ENCODE assay signal across 8 mouse cellular contexts in the genomic region with DNA sequence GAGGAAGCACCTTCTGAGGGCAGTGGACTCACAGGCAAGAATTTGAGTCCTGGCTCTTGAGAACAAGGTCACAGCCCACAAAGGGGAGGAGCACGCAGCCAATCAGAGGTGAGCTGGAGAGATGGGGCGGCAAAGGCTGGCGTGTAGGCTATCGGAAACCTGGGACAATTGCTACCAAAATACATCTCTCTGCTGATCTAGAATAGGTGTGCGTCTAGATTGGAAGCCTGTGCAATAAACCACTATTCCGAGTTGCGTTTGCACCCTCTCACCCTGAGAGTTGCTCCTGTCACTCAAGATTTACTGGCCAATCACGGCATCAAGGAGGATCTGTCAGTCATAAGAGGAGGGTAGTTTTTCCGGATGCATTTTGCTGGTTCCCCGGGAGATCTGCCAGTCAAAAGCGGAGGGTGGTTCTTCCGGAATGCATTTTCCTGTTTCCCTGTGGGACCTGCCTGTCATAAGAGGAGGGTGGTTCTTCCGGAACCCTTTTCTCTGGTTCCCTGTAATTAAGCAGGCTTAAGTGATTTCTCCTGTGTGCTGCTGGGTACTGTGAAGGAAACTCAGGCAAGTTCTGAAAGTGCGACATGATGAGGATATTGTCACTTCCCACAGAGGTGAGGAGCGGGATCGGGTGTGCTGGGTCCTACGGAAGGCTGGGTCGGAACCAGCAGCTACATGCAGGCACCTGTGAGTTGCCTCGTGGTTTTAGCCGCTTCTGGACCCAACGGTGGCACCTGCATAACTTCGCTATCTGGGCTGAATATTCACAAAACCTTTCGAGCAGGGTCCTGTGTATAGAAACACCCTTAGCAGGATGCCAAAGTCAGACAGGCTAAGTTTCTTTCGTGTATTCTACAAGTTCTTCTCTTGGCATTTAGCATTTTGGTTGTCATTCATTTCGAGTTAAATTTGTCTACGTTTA.
A peak's percentile ranks its signal among the peaks of the same experiment; 100 is the strongest.
DNase-seq lines count a peak whose midpoint lies in the region; ATAC-seq and TF ChIP-seq lines count a peak whose summit lies in the region.
"Not testable (repeated sequence)": the region's sequence is repeated elsewhere in the genome, so short reads cannot be mapped to it uniquely, and the experiment has no call there.

No protein-coding gene starts in this region.

- peak; percentile 93 for DNase-seq in CD4-positive helper T cell, adult 2 months (ENCODE audit: low read depth, low spot score)
- peak; percentile 92 for DNase-seq in brain, embryonic 18.5 days (ENCODE audit: low read depth, low spot score)
- peak; percentile 98 for DNase-seq in kidney, postnatal 0 days (ENCODE audit: low spot score)
- DNase-seq in liver, embryonic 11.5 days (ENCODE audit: low spot score): peak; percentile 79
- peak; percentile 91 for DNase-seq in naive thymus-derived CD4-positive, alpha-beta T cell, adult 2 months (ENCODE audit: low read depth)

- H3K4me2 ChIP-seq in heart, embryonic 12.5 days: peak overlapping the region; percentile 41
- H3K4me2 ChIP-seq in kidney, postnatal 0 days (ENCODE audit: low read length): peak overlapping the region; percentile 34
- peak overlapping the region; percentile 56; the same call in 1 of the 2 replicates for H3K4me2 ChIP-seq in liver, embryonic 11.5 days
- peak overlapping the region; percentile 36 for H3K4me2 ChIP-seq in stomach, embryonic 14.5 days (replicated peaks; ENCODE audit: low read depth, low read length)

- ATAC-seq in erythroid progenitor cell, adult 5-6 weeks (replicated peaks; ENCODE audit: low FRiP score, poor library complexity, severe bottlenecking): peak; percentile 100
- peak; percentile 99 for ATAC-seq in heart, embryonic 12.5 days (ENCODE audit: insufficient number of reproducible peaks, low FRiP score)
- ATAC-seq in kidney, postnatal 0 days (replicated peaks; ENCODE audit: low FRiP score, low read depth): peak; percentile 100
- peak; percentile 100 for ATAC-seq in liver, embryonic 11.5 days (replicated peaks; ENCODE audit: low FRiP score)
- peak; percentile 99 for ATAC-seq in stomach, embryonic 14.5 days (ENCODE audit: insufficient number of reproducible peaks, insufficient read depth, low FRiP score, low read depth)

- H3K27me3 ChIP-seq in heart, embryonic 12.5 days (replicated peaks); kidney, postnatal 0 days (ENCODE audit: insufficient read depth, low read length); liver, embryonic 11.5 days (replicated peaks; ENCODE audit: control insufficient read depth, insufficient read depth, low read length); stomach, embryonic 14.5 days (ENCODE audit: control insufficient read depth, insufficient read depth, low read length): not testable (repeated sequence)

- TF ChIP-seq CTCF in kidney, postnatal 0 days (IDR thresholded peaks at IDR 0.05; ENCODE audit: low read depth): not testable (repeated sequence)

- 1% methylated on average over 25 of the region's 26 CpGs for WGBS in heart, embryonic 12.5 days
- whole genome bisulfite sequencing in kidney, postnatal 0 days: 2% methylated on average over 21 of the region's 26 CpGs
- whole genome bisulfite sequencing in liver, embryonic 11.5 days: 2% methylated on average over 22 of the region's 26 CpGs
- 3% methylated on average over 22 of the region's 26 CpGs for WGBS in stomach, embryonic 14.5 days

- H3K36me3 ChIP-seq in heart, embryonic 12.5 days; kidney, postnatal 0 days (ENCODE audit: insufficient read depth, low read length); liver, embryonic 11.5 days (ENCODE audit: control insufficient read depth, insufficient read depth, low read length); stomach, embryonic 14.5 days (ENCODE audit: control insufficient read depth, insufficient read depth, low read length): not testable (repeated sequence)

- H3K9ac ChIP-seq in heart, embryonic 12.5 days: peak overlapping the region; percentile 56; the same call in 1 of the 2 replicates
- H3K9ac ChIP-seq in kidney, postnatal 0 days (ENCODE audit: low read depth, low read length): 0 out of 2 replicates have a peak overlapping the region, but pooled peaks have one; percentile 42
- peak overlapping the region; percentile 58; the same call in 1 of the 2 replicates for H3K9ac ChIP-seq in liver, embryonic 11.5 days (ENCODE audit: low read depth, low read length)
- H3K9ac ChIP-seq in stomach, embryonic 14.5 days (replicated peaks; ENCODE audit: low read depth, low read length): not testable (repeated sequence)

- H3K4me3 ChIP-seq in heart, embryonic 12.5 days: peak overlapping the region; percentile 56
- peak overlapping the region; percentile 32 for H3K4me3 ChIP-seq in kidney, postnatal 0 days (replicated peaks; ENCODE audit: low read depth, low read length)
- H3K4me3 ChIP-seq in liver, embryonic 11.5 days (ENCODE audit: low read depth, low read length): peak overlapping the region; percentile 53
- H3K4me3 ChIP-seq in stomach, embryonic 14.5 days (ENCODE audit: low read depth, low read length): peak overlapping the region; percentile 36

- H3K4me1 ChIP-seq in heart, embryonic 12.5 days (replicated peaks); kidney, postnatal 0 days (replicated peaks; ENCODE audit: insufficient read depth, low read length); liver, embryonic 11.5 days (replicated peaks; ENCODE audit: control insufficient read depth, insufficient read depth, low read length); stomach, embryonic 14.5 days (ENCODE audit: control insufficient read depth, insufficient read depth, low read length): not testable (repeated sequence)

- H3K9me3 ChIP-seq in heart, embryonic 12.5 days (replicated peaks); kidney, postnatal 0 days (replicated peaks; ENCODE audit: low read length); liver, embryonic 11.5 days (ENCODE audit: control insufficient read depth, low read length); stomach, embryonic 14.5 days (ENCODE audit: control insufficient read depth, low read depth, low read length): not testable (repeated sequence)

- peak overlapping the region; percentile 71 for H3K27ac ChIP-seq in heart, embryonic 12.5 days (ENCODE audit: poor library complexity, severe bottlenecking)
- H3K27ac ChIP-seq in kidney, postnatal 0 days: peak overlapping the region; percentile 13; the same call in 1 of the 2 replicates
- not testable (repeated sequence) for H3K27ac ChIP-seq in liver, embryonic 11.5 days (ENCODE audit: low read depth, low read length); stomach, embryonic 14.5 days (ENCODE audit: low read length)
